Mouse (Mus musculus): ENCODE data around the gene Senp1. TPM values are rescaled to one million over a fixed set of nuclear protein-coding genes. Genes with fewer than 3 reads are reported as not detected.
A peak's percentile ranks its signal among the peaks of the same experiment; 100 is the strongest.

The Senp1 gene
- 9.9 and 11.4 TPM in 2 replicates for polyA plus RNA-seq (2012; rRNA removed)

DNA sequence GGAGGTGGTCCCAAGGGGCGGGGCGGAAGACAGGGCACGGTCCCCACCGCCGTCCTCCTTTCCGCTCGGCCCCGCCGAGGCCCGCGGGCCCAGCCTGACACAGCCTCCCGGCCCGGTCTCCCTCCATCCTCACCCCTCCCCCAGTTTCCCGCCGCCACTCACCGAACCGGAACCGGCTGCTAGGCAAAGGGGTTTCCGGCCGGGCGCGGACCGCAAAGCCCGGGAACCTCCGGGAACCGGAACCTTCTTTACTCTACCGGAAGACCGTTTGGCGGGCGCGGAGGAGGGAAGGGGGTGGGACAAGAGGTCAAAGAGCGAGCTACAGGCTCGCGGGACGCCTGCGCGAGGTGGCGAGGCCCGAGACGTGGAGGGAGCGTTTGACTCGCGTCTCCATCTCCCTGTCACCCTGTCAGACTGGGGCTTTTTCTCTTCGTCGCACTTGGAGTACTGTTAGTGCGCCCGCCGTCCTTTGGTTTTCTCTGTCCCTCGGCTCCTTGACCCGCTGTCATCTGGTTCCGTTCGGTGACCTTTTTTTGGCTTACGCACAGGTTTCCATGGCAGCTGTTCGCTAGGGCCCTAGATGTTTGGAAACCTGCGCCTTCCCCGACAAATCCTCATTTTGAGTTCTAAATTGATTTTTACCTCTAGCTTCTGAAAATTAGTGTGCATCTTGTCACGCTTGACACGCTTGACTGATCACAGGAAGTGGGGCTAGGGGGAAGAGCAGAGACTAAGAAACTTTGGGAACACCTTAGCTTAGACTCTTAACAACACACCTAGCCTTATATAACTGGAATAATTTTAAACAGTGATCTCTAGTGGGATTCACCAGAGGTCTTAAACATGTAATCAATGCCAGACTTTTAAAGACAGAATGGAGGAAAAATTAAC is at the start of gene Senp1:
Senp1 (minus strand) TSS at position 624 of the 891 bp plus-strand sequence.
- Histone ChIP-seq H3K4me1 (ENCODE audit: control insufficient read depth, insufficient read depth, insufficient read length) (peaks cover 7% of the 10 kb centered on the region), H3K27me3 (ENCODE audit: control insufficient read depth, insufficient read depth, low read length) (no peaks in the 10 kb centered on the region), H3K27ac (ENCODE audit: insufficient read depth, low read length) (peak within 1 kb of the TSS; percentile 93), H3K36me3 (ENCODE audit: control insufficient read depth, insufficient read depth, low read length) (no peaks in the 10 kb centered on the region), H3K4me3 (ENCODE audit: extremely low read depth, insufficient read depth, insufficient read length) (peak within 1 kb of the TSS; percentile 93)
- no peak for TF ChIP-seq CTCF (IDR thresholded peaks at IDR 0.05; ENCODE audit: extremely low read depth, insufficient read depth, insufficient read length, insufficient replicate concordance)
- TF ChIP-seq POLR2A (IDR thresholded peaks at IDR 0.05; ENCODE audit: low read depth, low read length) = peak; percentile 74; the same call in 1 of the 2 replicates
- peak; percentile 73 to 86 for DNase-seq (ENCODE audit: low read depth in 1 of 2, low spot score in 2 of 2)
- under 1% methylated on average over 55 of the region's 58 CpGs for WGBS

DNA sequence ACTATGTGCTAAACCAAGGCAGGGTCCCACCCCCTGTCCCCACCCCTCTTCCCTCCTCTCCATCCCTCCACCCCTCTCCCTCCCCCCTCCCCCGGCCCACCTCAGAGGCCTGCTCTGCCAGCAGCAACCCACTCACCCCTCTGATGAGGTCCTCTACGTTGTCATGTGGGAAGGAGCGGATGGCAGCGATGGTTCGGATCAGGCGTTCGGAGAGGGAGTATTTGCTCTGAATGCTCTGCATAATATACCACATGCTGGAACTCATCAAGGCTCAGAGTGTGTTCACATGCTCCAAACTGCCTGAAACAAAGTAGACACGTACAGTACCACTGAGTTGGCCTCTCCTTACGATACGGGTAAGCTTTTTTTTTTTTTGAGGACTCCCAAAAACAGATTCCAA is 49.0 kb upstream of the Senp1 start:
- TF ChIP-seq CTCF (IDR thresholded peaks at IDR 0.05; ENCODE audit: extremely low read depth, insufficient read depth, insufficient read length, insufficient replicate concordance) (no peak), POLR2A (IDR thresholded peaks at IDR 0.05; ENCODE audit: low read depth, low read length) (no peak)
- no peak for DNase-seq (ENCODE audit: low read depth in 1 of 2, low spot score in 2 of 2)
- H3K27ac ChIP-seq (ENCODE audit: insufficient read depth, low read length) = no peak overlapping the region
- peaks cover 6% of the 10 kb centered on the region for H3K36me3 ChIP-seq (ENCODE audit: control insufficient read depth, insufficient read depth, low read length)
- no peak overlapping the region for H3K4me3 ChIP-seq (ENCODE audit: extremely low read depth, insufficient read depth, insufficient read length)
- peaks cover 6% of the 10 kb centered on the region for H3K4me1 ChIP-seq (ENCODE audit: control insufficient read depth, insufficient read depth, insufficient read length)
- 94% methylated on average over 10 of the region's 10 CpGs for WGBS
- no peaks in the 10 kb centered on the region for H3K27me3 ChIP-seq (ENCODE audit: control insufficient read depth, insufficient read depth, low read length)

DNA sequence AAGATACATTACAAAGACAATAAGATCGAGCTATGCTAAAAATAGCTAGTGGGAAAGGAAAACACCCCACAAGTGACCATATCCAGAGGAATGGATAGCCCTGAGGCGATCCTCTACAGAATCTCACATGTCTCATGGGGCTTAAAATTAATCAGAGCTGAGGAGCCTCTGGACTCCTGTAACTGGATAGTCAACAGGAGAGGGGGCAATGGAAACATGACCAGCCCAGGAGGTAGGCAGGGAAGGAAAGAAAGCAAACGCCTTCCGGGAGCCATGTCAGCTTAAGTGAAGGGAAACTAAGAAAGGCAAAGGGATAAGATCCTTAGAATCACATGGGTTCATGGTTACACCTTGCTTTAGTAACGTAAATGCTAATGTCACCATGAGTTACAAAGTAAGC is 47.3 kb upstream of the Senp1 start:
- DNase-seq (ENCODE audit: low read depth in 1 of 2, low spot score in 2 of 2) = no peak
- TF ChIP-seq POLR2A (IDR thresholded peaks at IDR 0.05; ENCODE audit: low read depth, low read length) = no peak
- TF ChIP-seq CTCF (IDR thresholded peaks at IDR 0.05; ENCODE audit: extremely low read depth, insufficient read depth, insufficient read length, insufficient replicate concordance) = no peak
- Histone ChIP-seq H3K4me3 (ENCODE audit: extremely low read depth, insufficient read depth, insufficient read length) (no peak overlapping the region), H3K36me3 (ENCODE audit: control insufficient read depth, insufficient read depth, low read length) (peaks cover 12% of the 10 kb centered on the region), H3K27me3 (ENCODE audit: control insufficient read depth, insufficient read depth, low read length) (no peaks in the 10 kb centered on the region), H3K27ac (ENCODE audit: insufficient read depth, low read length) (no peak overlapping the region), H3K4me1 (ENCODE audit: control insufficient read depth, insufficient read depth, insufficient read length) (peaks cover 6% of the 10 kb centered on the region)
- WGBS = 92% methylated on average over 5 of the region's 5 CpGs

DNA sequence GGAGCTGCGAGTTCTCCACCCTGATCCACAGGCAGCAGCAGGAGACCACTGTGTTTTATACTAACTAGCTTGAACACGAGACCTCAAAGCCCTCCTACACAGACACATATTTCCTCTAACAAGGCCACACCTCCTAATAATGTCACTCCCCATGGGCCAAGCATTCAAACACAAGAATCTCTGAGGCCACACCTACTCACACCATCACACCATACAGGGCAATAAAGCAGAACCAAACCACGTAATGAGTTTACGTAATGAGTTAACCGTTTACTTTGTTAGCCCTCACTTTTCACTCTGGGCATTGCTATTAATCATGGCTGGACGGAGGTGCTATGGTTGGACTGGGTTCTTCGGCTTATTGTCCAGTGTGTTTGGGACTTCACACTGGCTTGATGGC is 46.2 kb upstream of the Senp1 start:
- no peak overlapping the region for H3K27ac ChIP-seq (ENCODE audit: insufficient read depth, low read length)
- peaks cover 2% of the 10 kb centered on the region; the same call in 1 of the 2 replicates for H3K4me1 ChIP-seq (ENCODE audit: control insufficient read depth, insufficient read depth, insufficient read length)
- TF ChIP-seq POLR2A (IDR thresholded peaks at IDR 0.05; ENCODE audit: low read depth, low read length) = no peak
- TF ChIP-seq CTCF (IDR thresholded peaks at IDR 0.05; ENCODE audit: extremely low read depth, insufficient read depth, insufficient read length, insufficient replicate concordance) = no peak
- no peak for DNase-seq (ENCODE audit: low read depth in 1 of 2, low spot score in 2 of 2)
- no peaks in the 10 kb centered on the region for H3K27me3 ChIP-seq (ENCODE audit: control insufficient read depth, insufficient read depth, low read length)
- H3K36me3 ChIP-seq (ENCODE audit: control insufficient read depth, insufficient read depth, low read length) = peaks cover 21% of the 10 kb centered on the region
- 83% methylated on average over 7 of the region's 7 CpGs for WGBS
- H3K4me3 ChIP-seq (ENCODE audit: extremely low read depth, insufficient read depth, insufficient read length) = no peak overlapping the region

DNA sequence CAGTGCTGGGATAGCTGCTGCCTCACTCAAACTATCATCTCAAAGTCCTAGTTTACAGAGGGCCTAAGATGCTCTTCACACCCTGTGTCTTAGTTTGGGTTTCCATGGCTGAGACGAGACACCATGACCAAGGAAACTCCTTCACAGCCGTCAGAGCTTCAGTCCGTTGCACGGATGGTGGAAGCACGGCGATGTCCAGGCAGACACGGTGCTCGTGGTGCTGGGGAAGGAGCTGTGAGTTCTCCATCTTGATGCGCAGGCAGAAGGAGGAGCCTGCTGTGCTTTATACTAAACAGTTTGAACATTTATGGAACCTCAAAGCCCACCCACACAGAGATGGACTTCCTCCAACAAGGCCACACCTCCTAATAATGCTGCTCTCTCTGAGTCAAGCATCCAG is 43.3 kb upstream of the Senp1 start:
- no peak for DNase-seq (ENCODE audit: low read depth in 1 of 2, low spot score in 2 of 2)
- WGBS = 97% methylated on average over 9 of the region's 9 CpGs
- H3K27ac ChIP-seq (ENCODE audit: insufficient read depth, low read length) = no peak overlapping the region
- H3K36me3 ChIP-seq (ENCODE audit: control insufficient read depth, insufficient read depth, low read length) = peaks cover 23% of the 10 kb centered on the region
- TF ChIP-seq CTCF (IDR thresholded peaks at IDR 0.05; ENCODE audit: extremely low read depth, insufficient read depth, insufficient read length, insufficient replicate concordance) (no peak), POLR2A (IDR thresholded peaks at IDR 0.05; ENCODE audit: low read depth, low read length) (no peak)
- no peaks in the 10 kb centered on the region for H3K4me1 ChIP-seq (ENCODE audit: control insufficient read depth, insufficient read depth, insufficient read length)
- no peaks in the 10 kb centered on the region for H3K27me3 ChIP-seq (ENCODE audit: control insufficient read depth, insufficient read depth, low read length)
- H3K4me3 ChIP-seq (ENCODE audit: extremely low read depth, insufficient read depth, insufficient read length) = no peak overlapping the region

DNA sequence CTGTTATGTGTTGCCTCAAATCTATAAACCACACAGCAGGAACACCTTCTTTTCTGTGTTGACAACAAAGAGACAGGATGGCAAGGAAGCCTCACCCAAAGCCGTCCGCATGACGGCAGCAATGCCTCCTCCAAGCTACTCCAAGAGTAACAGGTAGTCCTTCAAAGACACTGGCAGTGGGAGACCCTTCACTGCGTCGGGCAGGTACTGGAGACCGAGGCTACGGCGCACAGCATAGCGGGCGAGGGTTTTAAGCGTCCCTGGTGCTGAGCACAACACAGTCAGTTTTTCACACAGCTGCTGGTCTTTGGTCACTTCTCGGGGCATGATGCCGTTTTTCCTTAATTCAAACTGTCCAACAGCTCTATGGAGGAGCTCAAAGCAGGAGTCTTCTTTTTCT is 42.1 kb upstream of the Senp1 start:
- TF ChIP-seq POLR2A (IDR thresholded peaks at IDR 0.05; ENCODE audit: low read depth, low read length) (no peak), CTCF (IDR thresholded peaks at IDR 0.05; ENCODE audit: extremely low read depth, insufficient read depth, insufficient read length, insufficient replicate concordance) (no peak)
- no peak overlapping the region for H3K27ac ChIP-seq (ENCODE audit: insufficient read depth, low read length)
- H3K4me1 ChIP-seq (ENCODE audit: control insufficient read depth, insufficient read depth, insufficient read length) = no peaks in the 10 kb centered on the region
- H3K27me3 ChIP-seq (ENCODE audit: control insufficient read depth, insufficient read depth, low read length) = no peaks in the 10 kb centered on the region
- DNase-seq (ENCODE audit: low read depth in 1 of 2, low spot score in 2 of 2) = no peak
- H3K4me3 ChIP-seq (ENCODE audit: extremely low read depth, insufficient read depth, insufficient read length) = no peak overlapping the region
- WGBS = 93% methylated on average over 13 of the region's 13 CpGs
- H3K36me3 ChIP-seq (ENCODE audit: control insufficient read depth, insufficient read depth, low read length) = peaks cover 17% of the 10 kb centered on the region; the same call in 1 of the 2 replicates

DNA sequence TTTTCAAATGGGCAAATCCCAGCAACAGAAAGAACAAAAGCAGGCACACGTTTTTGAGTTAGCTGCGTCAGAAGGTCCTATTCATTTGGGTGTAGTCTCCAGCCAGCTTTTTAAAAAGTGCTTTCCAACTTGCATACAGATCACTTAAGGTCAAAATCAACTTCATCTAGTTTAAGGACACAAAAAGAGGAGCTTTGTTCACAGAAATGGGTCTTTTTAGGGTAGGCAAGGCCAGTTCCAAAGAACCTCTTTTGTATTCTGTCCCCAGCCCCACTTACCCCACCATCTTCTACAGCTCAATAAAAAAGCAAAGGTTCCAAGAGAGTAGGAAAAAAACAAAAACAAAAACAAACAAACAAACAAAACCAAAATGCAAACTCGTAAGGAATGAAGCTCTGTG is 41.1 kb upstream of the Senp1 start:
- Histone ChIP-seq H3K27me3 (ENCODE audit: control insufficient read depth, insufficient read depth, low read length) (no peaks in the 10 kb centered on the region), H3K4me3 (ENCODE audit: extremely low read depth, insufficient read depth, insufficient read length) (no peak overlapping the region), H3K27ac (ENCODE audit: insufficient read depth, low read length) (no peak overlapping the region), H3K4me1 (ENCODE audit: control insufficient read depth, insufficient read depth, insufficient read length) (no peaks in the 10 kb centered on the region), H3K36me3 (ENCODE audit: control insufficient read depth, insufficient read depth, low read length) (peaks cover 17% of the 10 kb centered on the region; the same call in 1 of the 2 replicates)
- TF ChIP-seq POLR2A (IDR thresholded peaks at IDR 0.05; ENCODE audit: low read depth, low read length) (no peak), CTCF (IDR thresholded peaks at IDR 0.05; ENCODE audit: extremely low read depth, insufficient read depth, insufficient read length, insufficient replicate concordance) (no peak)
- WGBS = 86% methylated on average over 3 of the region's 3 CpGs
- no peak for DNase-seq (ENCODE audit: low read depth in 1 of 2, low spot score in 2 of 2)
